Mouse (Mus musculus) urinary bladder, adult 18-20 months (tissue): ENCODE results near the gene Tmem59l.

Experiments
- DNase-seq, 2 experiments: peaks; one replicate each; pipeline ENCODE4 v3.0.0; 2022; ENCODE audit warnings: low spot score in 2 of 2, mixed read lengths in 2 of 2

Gene Tmem59l

GRCm38 (mm10) chr8:70488931-70489470 is 1.8 kb upstream of the Tmem59l start:
- DNase-seq: no peak

- peak in 1 of 2 experiments; percentile 34 for DNase-seq
These were observed 1.0 kb upstream of the Tmem59l start for GRCm38 (mm10) chr8:70487993-70488796.

- no peak for DNase-seq
These were observed 922 bp downstream of the Tmem59l start for GRCm38 (mm10) chr8:70486191-70486681.

GRCm38 (mm10) chr8:70482943-70483342 is 4.2 kb downstream of the Tmem59l start:
- no peak for DNase-seq

- DNase-seq: no peak
These were observed 5.2 kb downstream of the Tmem59l start for GRCm38 (mm10) chr8:70481908-70482307.

GRCm38 (mm10) chr8:70477269-70477982 is 9.7 kb downstream of the Tmem59l start:
- no peak for DNase-seq

GRCm38 (mm10) chr8:70476333-70477268 is 10.6 kb downstream of the Tmem59l start, which contains the start of gene Klhl26:
Gene Klhl26 (minus strand): TSS chr8:70476968.
- peak; percentile 94 to 98 for DNase-seq

GRCm38 (mm10) chr8:70471856-70472255 is 15.3 kb downstream of the Tmem59l start:
- DNase-seq: no peak

GRCm38 (mm10) chr8:70469938-70470337 is 17.2 kb downstream of the Tmem59l start:
- no peak for DNase-seq

GRCm38 (mm10) chr8:70469295-70469916 is 17.8 kb downstream of the Tmem59l start:
- no peak for DNase-seq

GRCm38 (mm10) chr8:70468733-70469132 is 18.4 kb downstream of the Tmem59l start:
- DNase-seq: no peak

- DNase-seq: no peak
These were observed 19.3 kb downstream of the Tmem59l start for GRCm38 (mm10) chr8:70467907-70468306.

- no peak for DNase-seq
These were observed 19.9 kb downstream of the Tmem59l start for GRCm38 (mm10) chr8:70467229-70467725.

- DNase-seq: no peak
These were observed 20.4 kb downstream of the Tmem59l start for GRCm38 (mm10) chr8:70466771-70467170.

GRCm38 (mm10) chr8:70466305-70466704 is 20.9 kb downstream of the Tmem59l start:
- no peak for DNase-seq

GRCm38 (mm10) chr8:70465701-70466100 is 21.5 kb downstream of the Tmem59l start:
- no peak for DNase-seq

- DNase-seq: no peak
These were observed 23.0 kb downstream of the Tmem59l start for GRCm38 (mm10) chr8:70464162-70464561.

- DNase-seq: no peak
These were observed 23.9 kb downstream of the Tmem59l start for GRCm38 (mm10) chr8:70463306-70463705.

GRCm38 (mm10) chr8:70462516-70462813 is 24.7 kb downstream of the Tmem59l start:
- no peak for DNase-seq

- DNase-seq: no peak
These were observed 25.2 kb downstream of the Tmem59l start for GRCm38 (mm10) chr8:70461765-70462515.
